Mouse (Mus musculus) heart, embryonic 10.5 days (tissue): ENCODE results near the gene Trp53bp1. TPM values are rescaled to one million over a fixed set of nuclear protein-coding genes. Genes with fewer than 3 reads are reported as not detected.

ENCODE experiments used
- DNase-seq: peaks from one replicate; pipeline ENCODE4 v3.0.0-alpha.2; 2017; ENCODE audit warnings: low spot score
- H3K27ac ChIP-seq: fragments of 300-500 bp; sonication (generic); 2 replicates; pipeline ENCODE4 v1.5.1; 2016; ENCODE audit warnings: mild to moderate bottlenecking
- H3K27me3 ChIP-seq: fragments of 300-500 bp; sonication (generic); 2 replicates; pipeline ENCODE4 v1.6.1; 2016; ENCODE audit warnings: mild to moderate bottlenecking; ENCODE audit not compliant: poor library complexity, insufficient read depth, severe bottlenecking
- H3K36me3 ChIP-seq: fragments of 300-500 bp; sonication (generic); 2 replicates; pipeline ENCODE4 v1.6.1; 2016; ENCODE audit warnings: mild to moderate bottlenecking, moderate library complexity
- H3K4me1 ChIP-seq: fragments of 300-500 bp; sonication (generic); 2 replicates; pipeline ENCODE4 v1.6.1; 2016; ENCODE audit warnings: mild to moderate bottlenecking
- H3K4me3 ChIP-seq: fragments of 300-500 bp; sonication (generic); 2 replicates; pipeline ENCODE4 v1.5.1; 2016; ENCODE audit warnings: mild to moderate bottlenecking, moderate library complexity
- H3K9me3 ChIP-seq: fragments of 300-500 bp; sonication (generic); 2 replicates; pipeline ENCODE4 v1.6.1; 2016; ENCODE audit warnings: mild to moderate bottlenecking, moderate library complexity
- WGBS: fragments of 180-500 bp; shearing (Covaris S2); methylation state at CpG from one replicate; pipeline ENCODE4 v1.1.7; 2016; 5-methylcytosine and 5-hydroxymethylcytosine counted together
- polyA plus RNA-seq: library from polyadenylated mRNA; unstranded; fragments of >200 nt; fragmentation: Nextera tagmentation; extraction: Ambion mirVana; gene quantifications from 2 replicates; pipeline ENCODE4 v1.2.1, GENCODE M21; 2016

Trp53bp1 gene
- polyA plus RNA-seq, 1 experiment from 2014 or later: 81.9 TPM

DNA sequence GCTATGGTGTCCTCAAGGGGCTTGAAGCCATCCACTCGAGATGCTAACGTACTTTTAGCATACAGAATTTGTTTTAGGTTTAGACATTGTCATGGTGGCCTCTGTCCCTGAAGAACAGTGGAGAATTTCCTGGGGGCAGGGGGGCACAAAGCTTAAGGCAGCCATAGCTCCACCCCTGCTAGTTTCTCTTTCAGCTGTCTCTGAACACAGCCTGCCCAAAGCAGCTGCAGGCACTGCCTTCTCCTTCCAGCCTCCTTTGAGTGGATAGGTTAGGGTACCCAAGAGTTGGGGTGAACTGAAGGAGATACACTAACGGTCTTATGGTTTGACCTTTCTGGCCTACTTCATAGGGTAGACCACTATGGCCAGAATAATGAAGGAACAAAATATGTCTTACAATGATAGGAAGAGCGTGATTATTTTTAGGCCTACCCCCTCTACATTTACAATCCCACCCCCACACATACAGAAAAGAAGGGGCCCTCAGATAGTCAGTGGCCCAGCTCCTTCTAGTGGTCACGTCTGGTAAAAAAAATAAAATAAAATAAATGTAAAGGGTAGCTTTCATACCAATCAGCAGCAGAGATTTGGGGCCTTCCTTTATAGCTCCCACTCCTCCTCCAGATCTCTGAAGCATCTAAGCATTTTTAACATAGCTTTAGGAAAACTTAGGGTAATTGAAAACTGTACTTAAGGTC is 21.3 kb upstream of the Trp53bp1 start:
- H3K27ac ChIP-seq: no peak overlapping the region
- no peak overlapping the region for H3K4me3 ChIP-seq
- H3K4me1 ChIP-seq: peaks cover 55% of the 10 kb centered on the region
- H3K36me3 ChIP-seq: no peaks in the 10 kb centered on the region
- H3K9me3 ChIP-seq: no peaks in the 10 kb centered on the region
- WGBS: 68% methylated on average over 5 of the region's 5 CpGs
- no peak for DNase-seq
- H3K27me3 ChIP-seq: peaks cover 61% of the 10 kb centered on the region

DNA sequence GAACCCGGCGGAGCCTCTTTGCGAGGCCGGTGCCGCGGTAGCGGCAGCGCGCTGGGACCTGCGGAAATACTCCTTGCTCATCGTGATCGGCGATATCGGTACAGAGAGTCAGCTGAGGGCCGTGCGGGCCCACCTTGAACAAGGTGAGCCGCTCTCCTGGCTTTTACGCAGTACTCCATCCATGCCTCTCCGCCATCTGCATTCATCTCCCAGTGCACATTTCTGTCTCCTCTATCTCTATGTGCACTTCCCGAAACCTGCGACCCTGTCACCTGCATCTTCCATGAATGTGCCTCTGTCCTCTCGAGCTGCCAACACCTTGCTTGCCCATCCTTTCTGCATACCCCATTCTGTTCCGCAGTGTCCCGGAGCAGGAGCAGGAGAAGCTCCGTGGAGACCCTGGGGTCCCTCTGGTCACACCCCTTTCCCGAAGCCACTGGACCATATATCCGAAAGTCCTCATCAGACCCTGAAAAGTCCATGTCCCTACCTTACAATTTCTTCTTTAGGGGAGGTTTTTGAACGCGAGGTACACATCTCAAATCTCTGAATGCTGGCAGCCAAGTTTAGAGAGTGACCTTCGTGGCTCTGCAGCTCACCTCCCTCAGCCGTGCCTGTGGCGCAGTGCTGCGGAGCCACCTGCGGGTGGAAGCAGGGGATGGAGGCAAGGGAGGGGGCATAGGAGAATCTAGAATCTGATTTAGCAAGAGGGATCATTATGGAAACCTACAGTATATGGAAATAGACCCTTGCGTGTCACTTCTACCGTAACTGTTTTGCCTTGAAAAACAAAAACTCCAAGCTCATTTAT is 18.7 kb upstream of the Trp53bp1 start:
- Histone ChIP-seq H3K9me3 (no peaks in the 10 kb centered on the region), H3K4me3 (peak overlapping the region; percentile 72), H3K36me3 (no peaks in the 10 kb centered on the region), H3K27me3 (peaks cover 39% of the 10 kb centered on the region), H3K27ac (peak overlapping the region; percentile 78), H3K4me1 (peaks cover 29% of the 10 kb centered on the region)
- WGBS: 4% methylated on average over 36 of the region's 36 CpGs
- peak; percentile 75 for DNase-seq

DNA sequence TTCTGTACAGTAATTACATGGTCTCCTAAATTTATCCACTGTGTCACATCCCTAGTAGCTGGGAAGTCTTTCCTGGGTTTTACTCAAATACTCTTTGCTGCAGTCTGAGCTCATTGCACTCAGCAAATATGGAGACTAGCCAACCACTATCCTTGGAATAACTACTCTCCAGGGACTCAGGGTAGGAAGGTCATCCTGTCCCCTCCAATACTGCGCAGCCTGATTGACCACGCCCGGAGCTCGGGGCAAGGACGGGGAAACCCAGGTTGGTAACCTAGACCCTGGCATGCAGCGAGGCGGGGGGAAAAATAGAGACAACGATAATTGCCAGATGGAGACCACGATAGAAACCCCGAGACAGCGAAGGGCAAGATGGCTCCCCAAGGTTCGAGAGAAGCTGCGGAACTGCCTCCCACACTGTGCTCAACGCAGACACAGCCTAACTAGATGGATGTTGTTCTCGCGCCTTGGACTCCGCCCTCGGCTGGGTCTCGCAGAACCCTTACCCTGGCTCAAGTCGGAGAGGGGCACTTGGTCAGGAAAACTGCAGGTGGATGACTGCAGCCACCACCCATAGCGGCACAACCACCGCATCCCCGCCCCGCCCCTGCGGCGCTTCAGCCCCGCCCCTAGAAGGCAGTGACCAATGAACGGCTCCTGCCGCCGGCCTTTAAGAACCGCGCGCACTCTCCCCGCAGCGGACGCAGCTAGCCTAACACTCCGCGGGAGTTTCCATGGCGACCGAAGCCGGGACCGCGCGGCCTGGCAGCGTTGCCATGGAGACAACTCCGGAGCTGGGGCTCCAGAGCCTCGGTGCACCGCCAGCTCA is 17.9 kb upstream of the Trp53bp1 start, which contains the start of gene Map1a:
Map1a (plus strand) TSS at position 700 of the 829 bp plus-strand sequence.
- 2% methylated on average over 48 of the region's 48 CpGs for WGBS
- Histone ChIP-seq H3K27me3 (peaks cover 38% of the 10 kb centered on the region), H3K36me3 (no peaks in the 10 kb centered on the region), H3K9me3 (no peaks in the 10 kb centered on the region), H3K4me3 (peak within 1 kb of the TSS; percentile 72), H3K4me1 (peaks cover 21% of the 10 kb centered on the region), H3K27ac (peak within 1 kb of the TSS; percentile 78)
- peak; percentile 96 for DNase-seq

DNA sequence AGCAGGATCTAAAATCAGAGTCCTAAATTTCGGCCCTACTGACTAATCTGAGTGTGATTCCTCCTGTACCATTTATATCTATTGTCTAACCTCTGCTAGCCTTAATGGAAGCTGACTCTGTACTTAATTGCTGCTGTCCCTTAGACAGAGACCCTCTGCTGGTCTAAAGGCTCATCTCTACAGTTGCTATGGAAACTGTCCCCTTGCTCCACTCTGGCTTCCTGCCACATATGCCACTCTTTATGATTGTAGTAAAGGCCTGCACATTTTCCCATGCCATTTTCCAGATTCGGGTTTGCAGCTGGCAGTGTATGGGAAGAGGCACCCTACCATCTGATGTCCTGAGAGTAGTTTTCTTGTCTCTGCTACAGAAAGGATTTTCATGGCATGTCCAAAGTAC is 16.6 kb upstream of the Trp53bp1 start:
- H3K36me3 ChIP-seq: no peaks in the 10 kb centered on the region
- no peaks in the 10 kb centered on the region for H3K9me3 ChIP-seq
- DNase-seq: no peak
- no peak overlapping the region for H3K27ac ChIP-seq
- H3K4me3 ChIP-seq: no peak overlapping the region
- H3K27me3 ChIP-seq: peaks cover 40% of the 10 kb centered on the region
- H3K4me1 ChIP-seq: peaks cover 14% of the 10 kb centered on the region
- 68% methylated on average over 2 of the region's 2 CpGs for WGBS

DNA sequence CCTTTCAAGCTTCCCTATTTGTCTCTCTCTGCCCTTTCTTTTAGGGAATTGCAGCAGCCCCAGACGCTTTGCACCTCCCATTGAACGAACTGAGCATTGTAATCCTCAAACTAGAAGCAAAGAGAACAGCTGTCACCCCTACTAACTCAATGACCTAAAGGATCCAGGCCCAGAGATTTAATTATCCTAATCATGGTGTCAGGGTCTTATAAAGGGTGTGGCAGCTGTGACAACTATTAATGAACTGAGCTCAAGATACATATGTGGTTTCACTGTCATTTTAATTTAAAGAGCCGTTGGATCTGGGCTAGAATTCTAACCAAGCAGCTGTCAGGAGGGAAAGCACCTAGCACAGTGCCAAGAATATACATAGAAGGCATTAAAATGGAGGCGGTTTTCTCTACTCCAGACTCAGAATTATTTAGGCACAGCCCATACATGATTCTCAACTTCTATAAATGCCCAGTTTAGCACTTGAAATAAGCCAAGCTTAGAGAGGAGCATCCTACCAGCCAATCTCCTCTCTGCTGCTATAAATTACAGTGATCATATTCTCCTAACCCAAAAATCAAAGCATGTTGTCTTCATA is 815 bp upstream of the Trp53bp1 start:
- H3K36me3 ChIP-seq: peaks cover 31% of the 10 kb centered on the region
- peak overlapping the region; percentile 87 for H3K4me3 ChIP-seq
- no peaks in the 10 kb centered on the region for H3K27me3 ChIP-seq
- 26% methylated on average over 4 of the region's 4 CpGs for WGBS
- DNase-seq: no peak
- no peaks in the 10 kb centered on the region for H3K9me3 ChIP-seq
- H3K27ac ChIP-seq: peak overlapping the region; percentile 96; the same call in 1 of the 2 replicates
- H3K4me1 ChIP-seq: peaks cover 16% of the 10 kb centered on the region

DNA sequence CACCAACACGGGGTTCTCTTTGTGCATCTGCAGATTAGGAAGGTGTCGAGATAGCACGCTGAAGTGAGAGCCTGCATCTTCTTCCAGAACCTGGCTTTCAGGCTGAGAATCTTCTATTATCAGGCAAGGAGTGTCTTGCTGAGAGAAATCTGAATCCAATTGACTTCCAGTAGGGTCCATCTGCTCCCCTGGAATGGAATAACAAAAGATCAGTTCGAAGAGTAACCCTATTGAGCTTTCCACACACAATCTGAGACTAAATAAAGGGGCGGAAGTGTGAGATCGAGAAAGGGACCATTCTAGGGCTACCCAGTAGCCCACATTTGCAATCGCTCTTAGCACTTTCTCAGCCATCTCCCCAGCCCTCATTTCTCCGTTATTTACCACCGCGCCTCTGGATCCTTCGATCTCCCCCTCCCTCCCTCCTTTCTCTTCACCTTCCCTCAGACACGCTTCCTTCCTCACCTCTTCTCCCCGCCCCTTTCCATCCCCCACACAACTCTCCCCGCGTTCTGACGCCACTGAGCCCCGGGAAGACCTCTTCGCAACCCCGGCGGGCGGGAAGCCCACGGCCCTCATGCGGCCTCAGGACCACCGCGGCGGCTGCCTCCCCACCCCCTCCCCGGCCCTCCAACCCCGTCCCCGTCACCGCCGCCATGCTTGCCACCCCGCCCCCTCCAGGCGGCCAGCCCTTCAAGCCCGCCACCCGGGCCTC is 529 bp downstream of the Trp53bp1 start:
- Histone ChIP-seq H3K4me3 (peak overlapping the region; percentile 87), H3K4me1 (peaks cover 16% of the 10 kb centered on the region), H3K9me3 (no peaks in the 10 kb centered on the region), H3K36me3 (peaks cover 37% of the 10 kb centered on the region), H3K27me3 (no peaks in the 10 kb centered on the region), H3K27ac (peak overlapping the region; percentile 96)
- no peak for DNase-seq
- 1% methylated on average over 35 of the region's 35 CpGs for WGBS

DNA sequence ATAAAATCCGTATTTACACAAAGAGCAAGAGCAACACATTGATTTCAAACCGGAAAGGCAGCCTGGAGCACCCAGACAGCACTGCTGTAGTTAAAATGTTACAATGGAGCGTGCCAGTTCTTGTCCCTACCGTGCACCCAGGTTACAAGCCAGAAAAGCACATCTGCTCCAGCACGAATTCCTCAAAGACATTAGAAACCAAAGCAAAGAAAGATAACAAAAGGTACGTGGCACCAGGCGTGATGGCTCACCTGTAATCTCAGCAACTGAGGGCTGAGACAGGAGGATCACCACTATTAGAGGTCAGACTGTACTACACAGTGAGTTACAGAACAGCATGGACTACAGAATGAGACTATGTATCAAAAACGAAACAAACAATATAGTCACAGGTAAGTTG is 2.8 kb downstream of the Trp53bp1 start:
- Histone ChIP-seq H3K4me3 (no peak overlapping the region), H3K27me3 (no peaks in the 10 kb centered on the region), H3K36me3 (peaks cover 52% of the 10 kb centered on the region), H3K4me1 (peaks cover 16% of the 10 kb centered on the region), H3K27ac (no peak overlapping the region), H3K9me3 (no peaks in the 10 kb centered on the region)
- peak; percentile 69 for DNase-seq
- 85% methylated on average over 8 of the region's 8 CpGs for WGBS

DNA sequence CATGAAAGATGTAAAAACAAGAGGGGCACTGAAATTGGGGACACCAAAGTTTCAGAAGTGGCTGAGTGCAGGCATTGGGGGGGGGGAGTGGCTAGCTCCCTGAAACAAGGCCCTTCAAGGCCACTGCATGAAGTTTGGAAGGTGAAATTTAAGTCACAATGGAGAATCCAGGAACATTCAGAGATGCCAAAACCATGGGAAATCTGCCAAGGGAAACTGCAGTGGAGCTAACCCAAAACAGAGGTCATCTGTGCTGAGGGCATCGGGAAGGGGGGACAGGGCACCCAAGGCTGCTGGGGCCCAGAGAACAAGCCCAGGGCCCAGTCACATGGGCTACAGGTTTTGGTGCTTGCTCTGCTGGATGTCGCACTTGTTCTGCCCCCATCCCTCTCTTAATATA is 21.4 kb downstream of the Trp53bp1 start:
- Histone ChIP-seq H3K4me3 (no peak overlapping the region), H3K27me3 (no peaks in the 10 kb centered on the region), H3K4me1 (no peaks in the 10 kb centered on the region), H3K36me3 (peaks cover 97% of the 10 kb centered on the region), H3K9me3 (no peaks in the 10 kb centered on the region), H3K27ac (no peak overlapping the region)
- no peak for DNase-seq
- WGBS: 92% methylated on average over 2 of the region's 2 CpGs

DNA sequence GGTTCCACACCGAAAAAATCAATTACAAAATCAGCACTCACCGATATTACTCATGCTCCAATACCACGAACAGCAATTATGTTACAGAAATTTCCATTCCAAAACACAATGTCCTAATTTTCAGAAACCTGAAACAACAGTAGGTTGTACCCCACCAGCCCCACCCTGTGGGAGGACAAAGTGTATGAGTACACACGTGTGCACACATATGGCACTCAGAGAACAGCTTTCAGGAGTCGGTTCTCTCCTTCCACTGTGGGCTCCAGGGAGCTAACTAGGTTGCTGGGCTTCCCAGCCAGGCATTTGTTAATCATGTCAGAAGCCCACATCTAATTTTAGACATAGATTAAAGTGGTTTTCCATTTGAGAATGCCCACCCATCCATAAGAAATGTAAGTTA is 27.1 kb downstream of the Trp53bp1 start:
- DNase-seq: no peak
- Histone ChIP-seq H3K9me3 (no peaks in the 10 kb centered on the region), H3K27ac (no peak overlapping the region), H3K27me3 (no peaks in the 10 kb centered on the region), H3K36me3 (peaks cover 89% of the 10 kb centered on the region), H3K4me3 (no peak overlapping the region), H3K4me1 (no peaks in the 10 kb centered on the region)
- 90% methylated on average over 5 of the region's 5 CpGs for WGBS

DNA sequence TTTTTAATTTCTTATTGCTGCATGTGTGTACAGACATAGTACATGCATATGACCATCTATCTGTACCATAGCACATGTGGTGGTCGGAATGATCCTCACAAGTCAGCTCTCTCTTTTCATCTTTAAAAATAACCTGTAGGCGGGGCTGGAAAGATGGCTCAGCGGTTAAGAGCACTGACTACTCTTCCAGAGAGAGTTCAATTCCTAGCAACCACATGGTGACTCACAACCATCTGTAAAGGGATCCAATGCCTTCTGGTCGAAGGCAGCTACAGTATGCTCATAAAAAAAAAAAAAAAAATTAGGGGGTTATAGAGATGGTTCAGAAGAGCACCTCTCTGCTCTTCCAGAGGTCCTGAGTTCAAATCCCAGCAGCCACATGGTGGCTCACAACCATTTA is 31.8 kb downstream of the Trp53bp1 start:
- H3K4me3 ChIP-seq: no peak overlapping the region
- H3K36me3 ChIP-seq: peaks cover 86% of the 10 kb centered on the region
- DNase-seq: no peak
- H3K4me1 ChIP-seq: peaks cover 10% of the 10 kb centered on the region
- WGBS: 79% methylated on average over 4 of the region's 4 CpGs
- no peaks in the 10 kb centered on the region for H3K9me3 ChIP-seq
- no peaks in the 10 kb centered on the region for H3K27me3 ChIP-seq
- H3K27ac ChIP-seq: no peak overlapping the region

DNA sequence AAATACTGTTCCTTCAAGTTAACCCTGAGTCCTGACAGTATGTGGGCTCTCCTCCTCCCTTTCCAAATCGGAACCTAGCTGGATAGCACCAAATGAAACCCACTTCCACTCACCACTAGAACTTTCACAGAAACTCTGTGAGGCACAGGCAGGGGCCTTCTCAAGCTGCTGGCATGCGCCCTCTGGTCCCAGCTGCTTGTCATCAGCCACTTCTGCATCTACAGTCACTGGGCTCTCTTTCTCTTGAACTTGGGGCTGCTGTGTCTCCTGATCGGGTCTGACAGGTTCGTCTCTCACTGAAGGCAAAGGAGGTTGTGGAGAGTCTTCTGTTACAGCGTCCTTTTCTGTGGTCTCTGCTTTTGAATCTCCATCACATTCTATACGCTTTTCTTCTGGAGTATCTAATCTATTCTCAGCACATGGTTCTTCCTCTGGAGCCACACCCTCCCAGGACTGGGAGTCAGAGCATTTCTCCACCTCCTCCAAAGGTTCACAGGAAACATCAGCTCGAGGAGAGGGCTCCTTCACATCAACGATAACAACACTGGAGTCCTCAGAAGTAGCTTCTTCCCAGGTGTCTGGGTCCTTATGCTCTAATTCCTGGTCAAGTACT is 35.6 kb downstream of the Trp53bp1 start:
- Histone ChIP-seq H3K4me1 (peaks cover 10% of the 10 kb centered on the region), H3K4me3 (no peak overlapping the region), H3K27ac (0 out of 2 replicates have a peak overlapping the region, but pooled peaks have one; percentile 29), H3K9me3 (no peaks in the 10 kb centered on the region), H3K27me3 (no peaks in the 10 kb centered on the region), H3K36me3 (peaks cover 88% of the 10 kb centered on the region)
- no peak for DNase-seq
- WGBS: 58% methylated on average over 8 of the region's 8 CpGs

DNA sequence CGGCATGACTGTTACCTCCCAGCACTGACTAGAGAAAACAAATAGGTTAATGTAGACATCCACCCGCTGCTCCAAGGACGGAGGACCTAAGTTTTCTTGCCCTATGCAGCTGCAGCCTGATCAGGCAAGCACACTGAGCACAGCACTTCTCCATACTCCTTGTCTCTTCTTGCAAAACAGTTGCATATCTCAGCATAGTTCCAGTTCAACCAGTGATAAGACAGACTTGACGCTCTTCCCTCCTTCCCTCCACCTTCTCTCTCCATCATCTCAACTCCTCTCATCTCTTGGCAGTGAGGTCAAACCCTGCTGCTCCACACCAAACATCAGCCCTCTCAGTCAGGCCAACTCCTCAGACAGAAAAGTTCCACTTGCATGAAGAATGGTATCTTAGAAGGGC is 43.1 kb downstream of the Trp53bp1 start:
- no peak overlapping the region for H3K4me3 ChIP-seq
- H3K9me3 ChIP-seq: no peaks in the 10 kb centered on the region
- no peak for DNase-seq
- no peak overlapping the region for H3K27ac ChIP-seq
- no peaks in the 10 kb centered on the region for H3K4me1 ChIP-seq
- H3K27me3 ChIP-seq: no peaks in the 10 kb centered on the region
- peaks cover 88% of the 10 kb centered on the region for H3K36me3 ChIP-seq
- 87% methylated on average over 4 of the region's 4 CpGs for WGBS
